8 mouse cellular contexts compared by ENCODE assay signal in genomic region chr11:87802621-87803020, GRCm38 (mm10). TPM values are rescaled to one million over a fixed set of nuclear protein-coding genes. Genes with fewer than 3 reads are reported as not detected.
DNase-seq lines count a peak whose midpoint lies in the region; ATAC-seq and TF ChIP-seq lines count a peak whose summit lies in the region.

No protein-coding gene starts in this region.

- H3K27me3 ChIP-seq in heart, embryonic 12.5 days (replicated peaks): peaks cover 24% of the 10 kb centered on the region; the same call in 1 of the 2 replicates
- no peaks in the 10 kb centered on the region for H3K27me3 ChIP-seq in testis, adult 2 months (ENCODE audit: control insufficient read depth, insufficient read depth, low read length)
- no peaks in the 10 kb centered on the region for H3K27me3 ChIP-seq in hindbrain, embryonic 13.5 days

- no peaks in the 10 kb centered on the region for H3K9me3 ChIP-seq in heart, embryonic 12.5 days (replicated peaks)
- no peaks in the 10 kb centered on the region for H3K9me3 ChIP-seq in hindbrain, embryonic 13.5 days

- ATAC-seq in heart, embryonic 12.5 days (ENCODE audit: insufficient number of reproducible peaks, low FRiP score): no peak
- no peak for ATAC-seq in hindbrain, embryonic 13.5 days (ENCODE audit: low FRiP score)

- peak; percentile 44; the same call in 1 of the 2 replicates for TF ChIP-seq CTCF in testis, adult 2 months (IDR thresholded peaks at IDR 0.05; ENCODE audit: control insufficient read depth, insufficient read depth, insufficient replicate concordance, low read depth, low read length)

- no peak for DNase-seq in heart, adult 18-20 months
- no peak for DNase-seq in testis, postnatal 10 days (ENCODE audit: low spot score)
- peak; percentile 30 for DNase-seq in neural tube, embryonic 10.5 days (ENCODE audit: extremely low spot score, low spot score)
- no peak for DNase-seq in frontal cortex, postnatal 14 days (ENCODE audit: low spot score in 2 of 2)
- no peak for DNase-seq in T-cell, adult 2 months (ENCODE audit: low spot score)

- no peak for TF ChIP-seq POLR2A in testis, adult 2 months (IDR thresholded peaks at IDR 0.05; ENCODE audit: control insufficient read depth, low read depth, low read length)

- no peaks in the 10 kb centered on the region for H3K4me1 ChIP-seq in heart, embryonic 12.5 days (replicated peaks)
- H3K4me1 ChIP-seq in testis, adult 2 months (ENCODE audit: control insufficient read depth, insufficient read depth, low read length): peaks cover 4% of the 10 kb centered on the region
- peaks cover 4% of the 10 kb centered on the region; the same call in 1 of the 2 replicates for H3K4me1 ChIP-seq in hindbrain, embryonic 13.5 days (replicated peaks)

- H3K4me2 ChIP-seq in heart, embryonic 12.5 days: 0 out of 2 replicates have a peak overlapping the region, but pooled peaks have one; percentile 2
- peak overlapping the region; percentile 11; the same call in 1 of the 2 replicates for H3K4me2 ChIP-seq in hindbrain, embryonic 13.5 days

- no peak overlapping the region for H3K9ac ChIP-seq in heart, embryonic 12.5 days
- H3K9ac ChIP-seq in hindbrain, embryonic 13.5 days: no peak overlapping the region

- H3K4me3 ChIP-seq in heart, embryonic 12.5 days: no peak overlapping the region
- H3K4me3 ChIP-seq in testis, adult 2 months (ENCODE audit: control insufficient read depth, low read depth, low read length): peak overlapping the region; percentile 32
- no peak overlapping the region for H3K4me3 ChIP-seq in hindbrain, embryonic 13.5 days

- no peaks in the 10 kb centered on the region for H3K36me3 ChIP-seq in heart, embryonic 12.5 days
- H3K36me3 ChIP-seq in testis, adult 2 months (ENCODE audit: control insufficient read depth, insufficient read depth, low read length): no peaks in the 10 kb centered on the region
- no peaks in the 10 kb centered on the region for H3K36me3 ChIP-seq in hindbrain, embryonic 13.5 days

- WGBS in heart, embryonic 12.5 days: 37% methylated on average over 14 of the region's 14 CpGs
- WGBS in hindbrain, embryonic 13.5 days: 48% methylated on average over 14 of the region's 14 CpGs

- no peak overlapping the region for H3K27ac ChIP-seq in heart, embryonic 12.5 days (ENCODE audit: poor library complexity, severe bottlenecking)
- no peak overlapping the region for H3K27ac ChIP-seq in testis, adult 2 months (ENCODE audit: control insufficient read depth, insufficient read depth, low read depth, low read length)
- H3K27ac ChIP-seq in hindbrain, embryonic 13.5 days: no peak overlapping the region

RNA-seq across cellular contexts. Expression of gene Mpo, which starts 9.2 kb away (rescaled TPM):
- polyA plus RNA-seq in heart, embryonic 12.5 days (2016; fragmentation: Nextera tagmentation; extraction: Ambion mirVana): 2.8 and 6.7 TPM in 2 replicates
- not detected for total RNA-seq in heart, adult 18-20 months (2021)
- polyA plus RNA-seq in testis, adult 2 months (2012; rRNA removed): 1.9 and 5.5 TPM in 2 replicates
- 0.65 and 1.00 TPM in 2 replicates for polyA plus RNA-seq in hindbrain, embryonic 13.5 days (2015; fragmentation: Nextera tagmentation; extraction: Ambion mirVana)

RNA-seq across cellular contexts. Expression of gene Lpo, which starts 25.5 kb away (rescaled TPM):
- not detected in 2 replicates for polyA plus RNA-seq in heart, embryonic 12.5 days (2016; fragmentation: Nextera tagmentation; extraction: Ambion mirVana)
- not detected for total RNA-seq in heart, adult 18-20 months (2021)
- polyA plus RNA-seq in testis, adult 2 months (2012; rRNA removed): 4.9 and 11.1 TPM in 2 replicates
- 0.41 and 1.5 TPM in 2 replicates for polyA plus RNA-seq in hindbrain, embryonic 13.5 days (2015; fragmentation: Nextera tagmentation; extraction: Ambion mirVana)

RNA-seq across cellular contexts. Expression of gene Tspoap1, which starts 42.3 kb away (rescaled TPM):
- 0.21 and 0.78 TPM in 2 replicates for polyA plus RNA-seq in heart, embryonic 12.5 days (2016; fragmentation: Nextera tagmentation; extraction: Ambion mirVana)
- under 1 TPM in 1 of 2 experiments, not detected in 1; 0.15 TPM for total RNA-seq in heart, adult 18-20 months (2021)
- polyA plus RNA-seq in testis, adult 2 months (2012; rRNA removed): 10.3 and 11.8 TPM in 2 replicates
- polyA plus RNA-seq in hindbrain, embryonic 13.5 days (2015; fragmentation: Nextera tagmentation; extraction: Ambion mirVana): 40.7 and 40.8 TPM in 2 replicates

RNA-seq across cellular contexts. Expression of gene Mks1, which starts 50.4 kb away (rescaled TPM):
- 8.4 and 8.5 TPM in 2 replicates for polyA plus RNA-seq in heart, embryonic 12.5 days (2016; fragmentation: Nextera tagmentation; extraction: Ambion mirVana)
- 1 to 10 TPM; 2.2 to 3.8 TPM for total RNA-seq in heart, adult 18-20 months (2021)
- 19.0 and 20.6 TPM in 2 replicates for polyA plus RNA-seq in testis, adult 2 months (2012; rRNA removed)
- 14.7 and 15.3 TPM in 2 replicates for polyA plus RNA-seq in hindbrain, embryonic 13.5 days (2015; fragmentation: Nextera tagmentation; extraction: Ambion mirVana)
